Mouse (Mus musculus): Measurements from ENCODE around the gene Ppp2r5d. TPM values are rescaled to one million over a fixed set of nuclear protein-coding genes. Genes with fewer than 3 reads are reported as not detected.
A peak's percentile ranks its signal among the peaks of the same experiment; 100 is the strongest.

The Ppp2r5d gene
- polyA plus RNA-seq, 1 experiment from 2014 or later: 103 TPM

DNA sequence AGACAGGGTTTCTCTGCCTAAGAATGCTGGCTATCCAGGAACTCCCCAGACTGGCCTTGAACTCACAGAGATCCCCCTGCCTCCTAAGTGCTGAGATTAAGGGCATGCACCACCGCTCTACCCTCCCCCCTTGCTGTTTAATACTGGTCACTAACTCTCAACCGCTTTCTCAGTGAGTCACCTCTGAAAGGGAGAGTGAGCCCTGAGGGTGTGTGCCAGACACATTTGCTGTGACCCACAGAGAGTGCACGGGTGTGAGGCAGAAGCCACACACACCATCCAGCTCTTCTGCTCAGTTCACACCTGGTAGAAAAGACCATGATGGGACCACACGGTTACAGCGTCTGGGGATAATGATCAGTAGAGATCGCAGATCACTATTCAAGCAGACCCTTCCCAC, 6.4 kb downstream of the Ppp2r5d start:
- Histone ChIP-seq H3K9ac (no peak overlapping the region), H3K27me3 (no peaks in the 10 kb centered on the region), H3K4me3 (no peak overlapping the region), H3K36me3 (peaks cover 54% of the 10 kb centered on the region), H3K4me1 (peaks cover 19% of the 10 kb centered on the region), H3K27ac (no peak overlapping the region), H3K9me3 (no peaks in the 10 kb centered on the region), H3K4me2 (replicated peaks) (no peak overlapping the region)
- no peak for ATAC-seq (ENCODE audit: low FRiP score, low read depth)
- WGBS: 79% methylated on average over 6 of the region's 6 CpGs

DNA sequence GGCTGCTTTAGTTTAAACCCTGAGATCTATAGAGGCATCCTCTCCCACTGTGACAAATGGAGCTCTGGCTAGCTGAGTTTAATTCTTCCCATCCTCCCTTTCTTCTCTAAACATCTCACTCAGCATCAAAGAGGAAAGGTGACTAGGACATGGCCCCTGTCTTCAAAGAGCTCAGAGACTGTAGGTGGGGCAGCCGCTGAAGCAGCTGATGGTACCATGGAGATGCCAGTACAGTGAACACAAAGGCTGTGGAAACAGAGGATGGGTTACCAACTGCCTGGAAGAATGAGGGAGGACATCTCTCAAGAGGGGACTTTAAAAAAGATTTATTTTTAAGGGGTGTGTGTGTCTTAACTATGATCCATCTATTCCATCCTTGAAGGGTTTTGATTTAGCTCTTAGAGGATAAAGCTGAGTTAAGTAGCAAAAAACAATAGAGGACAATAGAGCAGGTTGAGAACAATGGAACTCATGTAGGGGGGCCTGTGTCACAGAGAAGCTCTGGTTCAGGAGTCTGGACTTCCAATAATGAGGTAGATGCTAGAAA, 10.3 kb downstream of the Ppp2r5d start:
- H3K4me1 ChIP-seq: no peaks in the 10 kb centered on the region
- H3K9me3 ChIP-seq: no peaks in the 10 kb centered on the region
- H3K9ac ChIP-seq: no peak overlapping the region
- no peak overlapping the region for H3K27ac ChIP-seq
- WGBS: 86% methylated on average over 1 of the region's 1 CpGs
- H3K4me2 ChIP-seq (replicated peaks): no peak overlapping the region
- ATAC-seq (ENCODE audit: low FRiP score, low read depth): no peak
- no peak overlapping the region for H3K4me3 ChIP-seq
- H3K27me3 ChIP-seq: no peaks in the 10 kb centered on the region
- H3K36me3 ChIP-seq: peaks cover 61% of the 10 kb centered on the region

DNA sequence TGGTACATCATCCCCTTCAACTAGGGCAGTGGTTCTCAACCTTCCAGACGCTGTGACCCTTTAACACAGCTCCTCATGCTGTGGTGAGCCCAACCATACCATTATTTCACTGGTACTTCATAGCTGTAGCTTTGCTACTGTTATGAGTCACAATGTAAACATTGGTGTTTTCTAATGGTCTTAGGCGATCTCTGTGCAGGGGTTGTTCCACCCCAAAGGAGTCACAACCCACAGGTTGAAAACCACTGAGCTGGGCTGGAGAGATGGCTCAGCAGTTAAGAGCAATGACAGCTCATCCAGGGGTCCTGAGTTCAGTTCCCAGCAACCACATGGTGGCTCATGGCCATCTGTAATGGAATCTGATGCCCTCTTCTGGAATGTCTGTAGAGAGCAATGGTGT, 13.5 kb downstream of the Ppp2r5d start:
- Histone ChIP-seq H3K4me1 (no peaks in the 10 kb centered on the region), H3K36me3 (peaks cover 44% of the 10 kb centered on the region), H3K27me3 (no peaks in the 10 kb centered on the region), H3K27ac (no peak overlapping the region), H3K4me2 (replicated peaks) (no peak overlapping the region), H3K9ac (no peak overlapping the region), H3K4me3 (no peak overlapping the region), H3K9me3 (no peaks in the 10 kb centered on the region)
- no peak for ATAC-seq (ENCODE audit: low FRiP score, low read depth)
- 86% methylated on average over 2 of the region's 2 CpGs for WGBS

DNA sequence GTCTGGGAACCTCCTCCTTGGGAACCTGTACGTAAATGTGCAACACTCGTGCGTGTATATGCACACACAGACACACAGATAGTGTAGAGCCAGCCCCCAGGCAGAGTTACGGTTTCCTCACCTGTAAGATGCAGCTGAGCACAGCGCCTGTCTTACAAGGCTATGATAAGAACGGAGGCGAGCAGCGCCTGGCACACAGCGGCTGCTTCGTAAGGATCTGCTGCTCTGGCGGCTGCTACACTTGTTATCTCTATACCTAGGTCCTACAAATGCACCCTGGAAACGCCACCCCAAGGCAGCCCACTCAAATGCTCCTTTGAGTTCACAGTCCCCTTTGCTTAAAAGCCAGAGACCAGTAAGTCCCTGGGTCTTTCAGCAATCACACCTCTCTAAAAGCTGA, 14.2 kb downstream of the Ppp2r5d start:
- ATAC-seq (ENCODE audit: low FRiP score, low read depth): no peak

DNA sequence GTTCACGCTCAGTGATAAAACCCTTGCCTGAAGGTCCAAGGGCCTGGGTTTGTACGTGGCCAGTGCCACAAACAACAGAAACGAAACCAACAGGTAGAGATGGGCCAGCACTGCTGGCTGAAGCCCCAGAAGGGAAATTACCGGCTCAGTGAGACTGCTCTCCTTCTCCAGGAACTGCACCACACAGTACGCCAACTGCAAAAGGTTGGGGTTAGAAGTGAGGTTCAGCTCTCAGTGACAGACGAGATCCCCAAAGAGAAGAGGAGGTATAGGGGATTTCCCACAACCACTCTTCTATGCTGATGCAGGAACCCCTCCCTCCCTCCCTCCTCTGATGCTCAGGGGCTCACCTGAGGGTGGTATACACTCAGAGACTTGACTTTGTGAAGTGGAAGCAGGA, 19.0 kb downstream of the Ppp2r5d start:
- Histone ChIP-seq H3K9ac (no peak overlapping the region), H3K36me3 (peaks cover 58% of the 10 kb centered on the region), H3K4me3 (no peak overlapping the region), H3K27ac (no peak overlapping the region), H3K4me1 (peaks cover 8% of the 10 kb centered on the region), H3K4me2 (replicated peaks) (no peak overlapping the region), H3K9me3 (no peaks in the 10 kb centered on the region), H3K27me3 (no peaks in the 10 kb centered on the region)
- no peak for ATAC-seq (ENCODE audit: low FRiP score, low read depth)
- WGBS: 92% methylated on average over 6 of the region's 6 CpGs

More for the DNA sequence above, 14.2 kb downstream of the Ppp2r5d start:
- Histone ChIP-seq H3K4me3 (no peak overlapping the region), H3K9ac (no peak overlapping the region), H3K4me2 (replicated peaks) (no peak overlapping the region), H3K36me3 (peaks cover 44% of the 10 kb centered on the region), H3K9me3 (no peaks in the 10 kb centered on the region), H3K27me3 (no peaks in the 10 kb centered on the region), H3K4me1 (no peaks in the 10 kb centered on the region), H3K27ac (no peak overlapping the region)
- WGBS: 92% methylated on average over 12 of the region's 12 CpGs

DNA sequence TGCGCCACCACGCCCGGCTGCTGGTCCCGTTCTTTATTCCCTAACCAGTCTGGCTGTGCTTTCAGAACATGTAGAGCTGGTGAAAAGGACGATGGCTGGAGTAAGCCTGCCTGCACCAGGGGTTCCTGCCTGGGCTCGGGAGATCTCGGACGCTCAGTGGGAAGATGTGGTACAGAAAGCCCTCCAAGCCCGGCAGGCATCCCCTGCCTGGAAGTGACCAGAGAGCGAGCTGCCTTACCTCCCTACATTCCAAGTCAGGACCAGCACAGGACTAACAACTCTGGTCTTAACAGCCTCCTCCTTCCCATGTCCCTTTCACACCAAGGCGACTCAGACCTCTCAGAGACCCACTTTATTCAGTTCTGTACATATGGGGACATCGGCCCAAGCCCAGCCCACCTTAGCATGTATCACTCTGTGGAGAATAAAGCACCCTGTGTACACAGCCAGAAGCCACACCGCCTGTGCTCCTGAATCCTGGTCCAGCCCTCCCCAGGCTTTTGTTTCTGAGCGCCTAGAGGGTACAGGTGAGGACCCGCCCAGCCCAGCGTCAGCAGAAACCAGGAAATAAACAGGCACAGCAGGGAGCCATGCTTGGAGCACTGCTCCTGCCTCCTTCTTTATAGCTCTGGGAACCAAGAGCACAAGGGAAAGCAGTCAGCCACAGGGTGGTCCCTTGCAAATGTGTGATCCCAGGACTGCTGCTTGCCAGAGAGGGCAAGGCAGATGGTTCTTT, 22.1 kb downstream of the Ppp2r5d start:
- Histone ChIP-seq H3K9me3 (no peaks in the 10 kb centered on the region), H3K9ac (0 out of 2 replicates have a peak overlapping the region, but pooled peaks have one; percentile 19), H3K4me2 (replicated peaks) (no peak overlapping the region), H3K27ac (no peak overlapping the region), H3K4me3 (no peak overlapping the region), H3K4me1 (peaks cover 27% of the 10 kb centered on the region), H3K27me3 (no peaks in the 10 kb centered on the region), H3K36me3 (peaks cover 59% of the 10 kb centered on the region)
- WGBS: 83% methylated on average over 16 of the region's 16 CpGs
- ATAC-seq (ENCODE audit: low FRiP score, low read depth): no peak

DNA sequence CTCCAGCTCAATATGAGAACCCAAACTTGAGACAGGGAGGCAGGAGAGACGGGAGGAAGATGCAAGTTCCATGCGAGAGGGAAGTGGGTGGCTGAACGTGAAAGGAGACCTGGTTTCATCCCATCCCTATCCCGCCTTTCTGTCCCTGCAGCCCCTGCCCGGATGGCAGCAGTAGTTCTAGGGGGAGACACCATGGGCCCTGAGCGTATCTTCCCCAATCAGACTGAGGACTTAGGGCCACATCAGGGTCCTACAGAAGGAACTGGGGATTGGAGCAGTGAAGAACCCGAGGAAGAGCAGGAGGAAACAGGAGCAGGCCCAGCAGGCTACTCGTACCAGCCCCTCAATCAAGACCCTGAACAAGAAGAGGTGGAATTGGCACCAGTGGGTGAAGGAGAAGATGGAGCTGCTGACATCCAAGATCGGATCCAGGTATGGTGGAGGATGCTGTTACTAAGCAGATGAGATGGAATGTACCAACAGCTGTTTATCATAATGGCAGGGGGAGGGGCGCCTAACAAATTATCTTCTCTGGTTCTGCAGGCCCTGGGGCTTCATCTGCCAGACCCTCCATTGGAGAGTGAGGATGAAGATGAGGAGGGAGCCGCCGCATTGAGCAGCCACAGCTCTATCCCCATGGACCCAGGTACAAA, 23.3 kb downstream of the Ppp2r5d start:
- WGBS: 22% methylated on average over 12 of the region's 12 CpGs
- H3K36me3 ChIP-seq: peaks cover 59% of the 10 kb centered on the region
- peak overlapping the region; percentile 88 for H3K4me3 ChIP-seq
- no peaks in the 10 kb centered on the region for H3K9me3 ChIP-seq
- no peaks in the 10 kb centered on the region for H3K27me3 ChIP-seq
- peaks cover 27% of the 10 kb centered on the region for H3K4me1 ChIP-seq
- peak overlapping the region; percentile 75 for H3K9ac ChIP-seq
- peak overlapping the region; percentile 49 for H3K27ac ChIP-seq
- peak overlapping the region; percentile 90 for H3K4me2 ChIP-seq (replicated peaks)
- no peak for ATAC-seq (ENCODE audit: low FRiP score, low read depth)

DNA sequence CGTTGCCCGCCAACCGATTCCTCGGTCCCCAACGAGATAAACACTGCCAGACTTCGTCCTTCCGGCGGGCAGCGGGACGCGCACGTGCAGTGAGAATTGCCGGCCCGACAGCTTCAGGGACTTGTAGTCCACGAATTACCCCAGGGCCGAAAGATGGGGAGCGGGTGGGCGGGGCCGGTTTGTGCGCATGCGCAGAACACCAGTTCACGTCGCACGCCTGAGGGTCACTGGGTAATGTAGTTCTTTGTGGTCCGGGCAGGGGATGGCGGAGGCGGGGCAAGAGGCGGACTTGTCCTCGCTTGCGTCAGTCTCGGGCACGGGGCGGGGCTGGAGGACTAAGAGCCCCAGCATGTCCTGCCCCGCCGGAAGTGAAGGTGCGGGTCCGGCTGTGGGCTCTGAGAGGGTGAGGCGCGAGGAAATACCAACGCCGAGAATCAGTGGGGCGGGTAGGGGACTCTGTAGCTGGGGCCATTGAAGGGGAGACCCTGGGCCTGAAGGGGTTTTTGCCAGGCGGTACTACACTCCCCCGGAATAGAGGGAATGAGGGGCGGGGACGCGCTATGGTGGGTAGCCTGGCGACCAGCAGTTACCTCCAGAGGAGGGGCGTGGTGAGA, 24.0 kb downstream of the Ppp2r5d start, which contains the start of gene Klhdc3:
TSS of gene Klhdc3 (minus strand) at position 155 of the 614 bp plus-strand sequence.
- Histone ChIP-seq H3K27ac (peak within 1 kb of the TSS; percentile 90), H3K27me3 (no peaks in the 10 kb centered on the region), H3K4me1 (peaks cover 27% of the 10 kb centered on the region), H3K36me3 (peaks cover 59% of the 10 kb centered on the region), H3K9me3 (no peaks in the 10 kb centered on the region), H3K9ac (peak within 1 kb of the TSS; percentile 81), H3K4me2 (replicated peaks) (peak within 1 kb of the TSS; percentile 90), H3K4me3 (peak within 1 kb of the TSS; percentile 88)
- ATAC-seq (ENCODE audit: low FRiP score, low read depth): peak; percentile 98
- WGBS: under 1% methylated on average over 49 of the region's 49 CpGs

DNA sequence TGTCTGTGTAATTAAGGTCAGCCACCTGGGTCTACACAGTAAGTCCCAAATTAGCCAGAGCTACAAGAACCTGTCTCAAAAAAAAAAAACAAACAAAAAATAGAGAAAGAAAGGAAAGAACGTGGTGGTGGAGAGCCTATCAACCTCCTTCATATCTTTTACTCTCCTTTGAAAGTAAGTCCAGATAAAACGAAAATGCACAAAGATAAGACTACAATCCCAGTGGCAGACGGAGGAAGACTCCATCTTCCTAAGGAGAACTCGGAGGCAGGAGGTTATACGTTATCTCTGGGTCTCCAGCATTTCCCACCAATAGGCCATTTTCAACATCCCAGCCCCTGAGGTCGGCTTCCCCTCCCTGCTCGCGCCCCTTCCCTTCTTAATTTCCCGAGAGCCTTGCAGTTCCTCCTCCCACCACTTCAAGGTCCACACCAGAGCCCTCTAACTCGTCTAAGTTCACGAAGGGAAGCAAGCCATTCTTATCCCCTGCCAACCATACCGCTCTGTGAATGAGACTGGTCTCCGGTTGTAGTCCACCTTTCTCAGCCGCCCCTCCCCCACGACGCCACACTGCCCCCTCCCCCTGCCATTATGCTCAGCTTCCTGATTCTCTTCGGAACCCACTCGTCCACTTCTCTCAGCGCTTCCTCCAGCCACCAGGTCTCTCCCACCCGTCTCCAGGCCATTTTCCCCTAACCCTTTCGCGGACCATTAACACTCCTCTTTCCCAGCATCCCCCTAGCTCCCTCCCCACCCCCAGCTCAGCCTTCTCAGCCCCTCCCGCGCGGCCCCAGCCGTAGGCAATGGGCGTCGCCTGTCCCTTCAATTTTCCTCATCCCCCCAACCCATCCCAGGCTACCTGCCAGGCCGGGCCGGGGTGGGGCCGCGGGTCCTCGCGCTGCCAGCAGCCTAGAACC, 24.8 kb downstream of the Ppp2r5d start:
- under 1% methylated on average over 34 of the region's 34 CpGs for WGBS
- Histone ChIP-seq H3K27ac (peak overlapping the region; percentile 90), H3K4me2 (replicated peaks) (peak overlapping the region; percentile 90), H3K4me3 (peak overlapping the region; percentile 88), H3K4me1 (peaks cover 29% of the 10 kb centered on the region), H3K27me3 (no peaks in the 10 kb centered on the region), H3K36me3 (peaks cover 59% of the 10 kb centered on the region), H3K9ac (peak overlapping the region; percentile 81), H3K9me3 (no peaks in the 10 kb centered on the region)
- ATAC-seq (ENCODE audit: low FRiP score, low read depth): peak; percentile 64

DNA sequence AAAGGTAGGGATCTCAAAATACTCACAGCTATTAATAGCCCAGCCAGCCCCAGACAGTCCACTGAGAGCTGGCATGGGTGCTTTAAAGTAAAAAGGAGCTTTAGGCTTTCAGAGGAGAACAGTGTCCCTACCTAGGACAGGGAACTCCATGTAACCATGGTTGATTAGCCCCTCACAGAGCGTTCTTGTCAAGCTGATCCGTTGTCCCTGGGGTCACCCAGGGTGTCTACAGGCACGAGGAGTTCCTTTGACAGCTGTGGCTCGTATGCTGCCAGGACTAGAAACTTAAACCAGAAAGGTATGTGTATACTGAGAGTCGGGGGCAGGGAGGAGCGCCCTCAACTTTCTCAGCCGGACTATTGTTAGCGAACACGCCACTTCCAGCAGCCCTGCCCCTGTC, 26.0 kb downstream of the Ppp2r5d start:
- peaks cover 54% of the 10 kb centered on the region for H3K36me3 ChIP-seq
- H3K9me3 ChIP-seq: no peaks in the 10 kb centered on the region
- H3K4me1 ChIP-seq: peaks cover 37% of the 10 kb centered on the region
- no peaks in the 10 kb centered on the region for H3K27me3 ChIP-seq
- peak overlapping the region; percentile 81 for H3K9ac ChIP-seq
- peak overlapping the region; percentile 28; the same call in 1 of the 2 replicates for H3K27ac ChIP-seq
- peak overlapping the region; percentile 88 for H3K4me3 ChIP-seq
- 55% methylated on average over 9 of the region's 9 CpGs for WGBS
- no peak for ATAC-seq (ENCODE audit: low FRiP score, low read depth)
- peak overlapping the region; percentile 90 for H3K4me2 ChIP-seq (replicated peaks)

DNA sequence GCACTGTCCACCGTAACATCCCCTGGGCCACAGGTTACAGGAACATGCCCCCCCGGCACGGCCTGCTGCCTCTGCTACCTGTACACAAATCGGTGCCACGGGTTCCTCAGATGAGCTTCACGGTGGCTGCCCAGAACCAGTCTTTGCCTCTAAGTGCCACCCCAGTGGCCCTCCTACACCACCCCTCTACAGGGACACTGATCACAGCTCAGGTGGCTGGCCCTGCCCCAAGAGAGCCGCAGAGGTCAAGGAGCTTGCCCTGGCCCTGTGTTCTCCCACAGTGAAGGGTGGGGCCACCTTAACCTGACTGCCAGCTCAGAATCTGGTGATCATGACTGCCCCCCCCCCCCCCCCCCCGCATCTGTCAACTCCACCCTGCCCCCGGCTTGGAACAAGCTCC, 26.5 kb downstream of the Ppp2r5d start, which contains the start of gene Mea1:
TSS of gene Mea1 (plus strand) at position 378 of the 400 bp plus-strand sequence.
- no peak for ATAC-seq (ENCODE audit: low FRiP score, low read depth)
- Histone ChIP-seq H3K9me3 (no peaks in the 10 kb centered on the region), H3K4me3 (peak within 1 kb of the TSS; percentile 88), H3K9ac (peak within 1 kb of the TSS; percentile 81), H3K4me1 (peaks cover 40% of the 10 kb centered on the region), H3K4me2 (replicated peaks) (peak within 1 kb of the TSS; percentile 90), H3K27me3 (no peaks in the 10 kb centered on the region), H3K36me3 (peaks cover 49% of the 10 kb centered on the region), H3K27ac (peak within 1 kb of the TSS; percentile 90; the same call in 1 of the 2 replicates)
- 93% methylated on average over 7 of the region's 9 CpGs for WGBS
